ENCODE assay signal across 17 mouse cellular contexts in the genomic region with DNA sequence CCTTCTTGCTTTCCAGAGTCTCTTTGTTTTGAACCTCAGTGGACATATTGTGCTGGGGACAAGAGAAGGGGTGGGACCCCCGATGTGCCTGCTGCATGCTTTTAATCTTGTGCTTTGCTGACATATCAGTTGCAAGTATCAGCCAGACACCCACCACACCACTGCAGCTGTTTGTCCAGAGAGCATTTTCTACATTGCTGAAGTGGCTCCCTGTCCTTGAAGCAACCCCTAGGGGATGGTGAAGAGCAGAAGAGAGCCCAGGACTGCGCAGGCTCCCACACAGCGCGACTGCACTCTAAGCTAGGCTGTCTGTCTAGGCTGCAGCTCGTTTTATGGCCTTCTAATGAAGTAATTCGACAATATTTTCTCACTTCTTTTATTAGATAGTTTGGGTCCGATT.
DNase-seq lines count a peak whose midpoint lies in the region; ATAC-seq and TF ChIP-seq lines count a peak whose summit lies in the region.
"Had no signal": no experiment of that assay in that cellular context is flagged by ENCODE, and none has a peak within 500 bp of the region (broad histone marks: within the 10 kb centered on the region; RNA-seq: fewer than 3 reads in every experiment).

No protein-coding gene starts in this region.

- H3K9ac ChIP-seq in heart, embryonic 16.5 days (ENCODE audit: low read length), result no peak overlapping the region
- no peak overlapping the region for H3K9ac ChIP-seq in lung, embryonic 14.5 days
- H3K9ac ChIP-seq in limb, embryonic 14.5 days (ENCODE audit: low read depth, low read length, severe bottlenecking), result no peak overlapping the region
- H3K9ac ChIP-seq: midbrain, embryonic 12.5 days; neural tube, embryonic 13.5 days had no signal

- no peaks in the 10 kb centered on the region for H3K9me3 ChIP-seq in heart, embryonic 16.5 days (replicated peaks; ENCODE audit: control insufficient read depth, low read length)
- H3K9me3 ChIP-seq in lung, embryonic 14.5 days (ENCODE audit: low read depth, low read length), result no peaks in the 10 kb centered on the region
- no peaks in the 10 kb centered on the region; the same call in 1 of the 2 replicates for H3K9me3 ChIP-seq in limb, embryonic 14.5 days (ENCODE audit: control insufficient read depth, low read length)
- H3K9me3 ChIP-seq: neural tube, embryonic 13.5 days had no signal

- no peak overlapping the region for H3K4me2 ChIP-seq in heart, embryonic 16.5 days (ENCODE audit: low read depth, low read length)
- no peak overlapping the region for H3K4me2 ChIP-seq in lung, embryonic 14.5 days
- H3K4me2 ChIP-seq in limb, embryonic 14.5 days (replicated peaks; ENCODE audit: low read depth, low read length, severe bottlenecking), result no peak overlapping the region
- H3K4me2 ChIP-seq: midbrain, embryonic 12.5 days; neural tube, embryonic 13.5 days had no signal

- peak overlapping the region; percentile 25; the same call in 1 of the 2 replicates for H3K27ac ChIP-seq in heart, embryonic 16.5 days (ENCODE audit: low read length)
- H3K27ac ChIP-seq in lung, embryonic 14.5 days (ENCODE audit: low read depth), result no peak overlapping the region
- H3K27ac ChIP-seq in limb, embryonic 14.5 days (replicated peaks; ENCODE audit: low read depth, low read length), result no peak overlapping the region
- H3K27ac ChIP-seq: midbrain, embryonic 12.5 days; neural tube, embryonic 13.5 days had no signal

- H3K4me3 ChIP-seq in heart, embryonic 16.5 days (ENCODE audit: low read length), result no peak overlapping the region
- no peak overlapping the region for H3K4me3 ChIP-seq in lung, embryonic 14.5 days (ENCODE audit: low read depth, low read length)
- no peak overlapping the region for H3K4me3 ChIP-seq in lung, adult 2 months (replicated peaks; ENCODE audit: extremely low read depth, low read depth, low read length)
- no peak overlapping the region for H3K4me3 ChIP-seq in limb, embryonic 14.5 days (replicated peaks; ENCODE audit: low read length)
- H3K4me3 ChIP-seq: midbrain, embryonic 12.5 days; neural tube, embryonic 13.5 days had no signal

- DNase-seq in embryo, embryonic 10.5 days (ENCODE audit: low spot score), result peak; percentile 27
- no peak for DNase-seq in embryo, embryonic 9.5 days (ENCODE audit: extremely low spot score)
- no peak for DNase-seq in heart, postnatal 10 days
- peak; percentile 48 for DNase-seq in lung, embryonic 14.5 days
- DNase-seq in lung, adult 2 months, result no peak
- DNase-seq in limb, embryonic 14.5 days (ENCODE audit: low spot score), result peak; percentile 30
- no peak for DNase-seq in left cerebral cortex, adult 8-10 months (ENCODE audit: low spot score in 2 of 2)
- DNase-seq: adrenal gland, adult 8-10 months; cerebellum, adult 8-10 months; embryo, embryonic 11 days; gastrocnemius, postnatal 14 days; heart, postnatal 14 days; kidney, postnatal 36 days; right cerebral cortex, postnatal 4 days had no signal

- TF ChIP-seq CTCF in lung, embryonic 14.5 days (IDR thresholded peaks at IDR 0.05; ENCODE audit: low read depth), result peak; percentile 43
- TF ChIP-seq CTCF in lung, adult 2 months (IDR thresholded peaks at IDR 0.05; ENCODE audit: insufficient read depth, low read length), result no peak

- H3K4me1 ChIP-seq in heart, embryonic 16.5 days (ENCODE audit: control insufficient read depth, insufficient read depth, low read length), result peaks cover 3% of the 10 kb centered on the region; the same call in 1 of the 2 replicates
- H3K4me1 ChIP-seq in lung, embryonic 14.5 days (ENCODE audit: insufficient read depth), result 0 out of 2 replicates have a peak, but pooled peaks cover 5% of the 10 kb centered on the region
- no peaks in the 10 kb centered on the region for H3K4me1 ChIP-seq in lung, adult 2 months (ENCODE audit: control insufficient read depth, insufficient read depth, low read length)
- H3K4me1 ChIP-seq in limb, embryonic 14.5 days (ENCODE audit: control insufficient read depth, insufficient read depth, low read length), result peaks cover 7% of the 10 kb centered on the region; the same call in 1 of the 2 replicates

- H3K36me3 ChIP-seq in heart, embryonic 16.5 days (ENCODE audit: control insufficient read depth, insufficient read depth), result no peaks in the 10 kb centered on the region
- H3K36me3 ChIP-seq in lung, embryonic 14.5 days (ENCODE audit: insufficient read depth), result no peaks in the 10 kb centered on the region
- H3K36me3 ChIP-seq in limb, embryonic 14.5 days (ENCODE audit: control insufficient read depth, insufficient read depth, low read length), result no peaks in the 10 kb centered on the region
- H3K36me3 ChIP-seq: midbrain, embryonic 12.5 days had no signal

- intact Hi-C loops in heart, postnatal 10 days (cut with DNase I), result no loop called here

- WGBS in heart, embryonic 16.5 days, result 42% methylated on average over 7 of the region's 7 CpGs
- WGBS in lung, embryonic 14.5 days, result 52% methylated on average over 7 of the region's 7 CpGs
- WGBS in lung, adult 2 months, result 64% methylated on average over 7 of the region's 7 CpGs
- whole genome bisulfite sequencing in limb, embryonic 14.5 days, result 56% methylated on average over 7 of the region's 7 CpGs

- no peaks in the 10 kb centered on the region for H3K27me3 ChIP-seq in heart, embryonic 16.5 days (ENCODE audit: control insufficient read depth, insufficient read depth, low read length)
- no peaks in the 10 kb centered on the region for H3K27me3 ChIP-seq in lung, embryonic 14.5 days (ENCODE audit: insufficient read depth, low read length)
- no peaks in the 10 kb centered on the region for H3K27me3 ChIP-seq in limb, embryonic 14.5 days (ENCODE audit: control insufficient read depth, insufficient read depth, low read length)
- H3K27me3 ChIP-seq: midbrain, embryonic 12.5 days; neural tube, embryonic 13.5 days had no signal

- no peak for TF ChIP-seq POLR2A in lung, adult 2 months (IDR thresholded peaks at IDR 0.05; ENCODE audit: borderline replicate concordance, extremely low read depth, low read depth, low read length)
- TF ChIP-seq POLR2A in limb, embryonic 14.5 days (IDR thresholded peaks at IDR 0.05; ENCODE audit: borderline replicate concordance, extremely low read depth, insufficient read depth, insufficient read length), result no peak

- no peak for ATAC-seq in heart, embryonic 16.5 days (replicated peaks; ENCODE audit: extremely low read depth, insufficient read depth, low FRiP score)
- peak; percentile 75; the same call in 1 of the 2 replicates for ATAC-seq in lung, embryonic 14.5 days (ENCODE audit: insufficient read depth)
- peak; percentile 86 for ATAC-seq in limb, embryonic 14.5 days (ENCODE audit: low FRiP score, low read depth)

Comparison
In these comparisons a context has a peak if more than half of its experiments do, and no peak if none do; other contexts are left out.
1. DNase-seq: peak in embryo, embryonic 10.5 days (single experiment), lung, embryonic 14.5 days (single experiment) and limb, embryonic 14.5 days (single experiment); none in embryo, embryonic 9.5 days (single experiment), heart, postnatal 10 days (0 of 2), lung, adult 2 months (single experiment) and left cerebral cortex, adult 8-10 months (0 of 2).